Mouse (Mus musculus): ENCODE measurements at regions not wholly inside any gene's neighbourhood (a gene's known extent, or its start where the extent isn't known, plus 50 kb on each side); places are given as distances from the start of the nearest gene placed in this dataset.

DNA sequence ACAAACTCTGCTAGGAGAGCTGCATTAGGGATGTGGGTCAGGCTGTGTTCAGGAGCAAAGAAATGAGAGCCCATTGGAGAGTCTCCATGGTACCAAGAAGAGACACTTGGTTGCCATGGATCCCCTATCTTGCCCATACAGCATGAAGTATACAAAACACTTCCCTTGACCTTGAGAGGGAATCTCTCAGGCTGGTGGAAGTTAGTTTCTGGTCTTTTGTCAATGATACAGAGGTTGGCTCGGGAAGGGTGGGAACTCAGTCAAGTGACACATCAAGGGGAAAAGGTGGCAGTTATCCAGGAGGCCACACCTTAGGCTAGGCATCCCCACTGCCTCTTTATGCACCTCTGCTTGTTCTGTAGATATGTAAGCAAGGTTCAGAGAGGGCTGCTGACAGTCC, 116.6 kb upstream of the Slit3 start:
- no peak for TF ChIP-seq CTCF (IDR thresholded peaks at IDR 0.05; ENCODE audit: low read depth)
- no peak for TF ChIP-seq EP300 (IDR thresholded peaks at IDR 0.05; ENCODE audit: low read depth)

Measured in liver, embryonic 14.5 days (tissue).